Mouse (Mus musculus) C2C12 (cell line): ENCODE measurements around the gene Acbd6.

Experiments
- CEBPB ChIP-seq: IDR thresholded peaks from one replicate; pipeline ENCODE4 v1.6.1; 2011; ENCODE audit warnings: low read depth, mild to moderate bottlenecking, control low read depth, moderate library complexity
- CTCF ChIP-seq: IDR thresholded peaks from one replicate; pipeline ENCODE4 v1.5.1; 2011; ENCODE audit not compliant: control insufficient read depth, insufficient read depth, insufficient read length
- FOSL1 ChIP-seq: IDR thresholded peaks from one replicate; pipeline ENCODE4 v1.8.0; 2011; ENCODE audit warnings: mild to moderate bottlenecking, low read length; ENCODE audit not compliant: poor library complexity, insufficient read depth, severe bottlenecking
- MAX ChIP-seq: IDR thresholded peaks from one replicate; pipeline ENCODE4 v1.6.1; 2011; ENCODE audit warnings: mild to moderate bottlenecking, control low read depth
- MYOD1 ChIP-seq: IDR thresholded peaks from one replicate; pipeline ENCODE4 v1.6.1; 2011; ENCODE audit warnings: low read depth; ENCODE audit not compliant: control insufficient read depth, insufficient read length
- MYOG ChIP-seq: IDR thresholded peaks from one replicate; pipeline ENCODE4 v1.6.1; 2011; ENCODE audit not compliant: control insufficient read depth, insufficient read length; ENCODE audit errors: extremely low read depth
- USF1 ChIP-seq: IDR thresholded peaks from one replicate; pipeline ENCODE4 v1.6.1; 2011; ENCODE audit warnings: low read depth, mild to moderate bottlenecking, control low read depth, moderate library complexity

DNA sequence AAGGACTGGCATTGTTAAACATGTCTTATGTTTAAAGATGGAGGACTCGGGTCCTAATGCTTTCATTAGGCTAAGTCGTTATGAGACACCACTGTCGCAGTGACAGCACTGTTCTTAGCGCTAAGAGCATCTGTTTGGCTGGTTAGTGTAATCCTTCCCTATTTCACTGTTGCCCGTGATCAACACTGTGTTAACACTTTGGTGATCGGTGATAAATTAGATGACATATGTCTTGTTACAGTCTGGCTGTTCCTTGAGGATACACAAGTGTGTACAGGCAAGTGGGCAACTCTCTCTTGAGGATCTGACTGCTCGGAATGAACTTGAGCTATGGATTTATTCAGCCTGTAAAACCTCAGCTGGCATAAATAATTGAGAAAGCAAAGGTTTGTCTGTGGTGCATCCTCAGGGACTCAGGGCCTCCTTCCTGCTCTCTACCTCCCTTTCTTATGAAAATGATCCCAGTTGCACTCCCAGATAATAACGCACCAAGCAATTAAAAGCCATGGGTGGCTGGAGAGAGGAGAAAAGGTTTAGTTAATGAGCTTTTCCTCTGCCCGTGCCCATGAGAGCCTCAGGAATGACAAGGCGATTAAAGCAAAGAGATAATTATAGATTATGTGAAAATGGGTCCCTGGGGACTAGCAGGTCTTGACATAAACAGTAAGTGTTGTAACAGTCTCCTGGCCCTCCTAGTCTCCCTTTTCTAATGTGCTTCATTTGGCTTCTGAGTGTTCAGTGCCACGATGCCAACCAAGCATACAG lies 47.7 kb downstream of the Acbd6 start:
- TF ChIP-seq USF1 (no peak), CTCF (no peak), MAX (no peak), MYOG (no peak), FOSL1 (no peak), MYOD1 (no peak), CEBPB (no peak)
